Mouse (Mus musculus): ENCODE measurements around the gene Pip4k2b. TPM values are rescaled to one million over a fixed set of nuclear protein-coding genes. Genes with fewer than 3 reads are reported as not detected.
"Not testable (repeated sequence)": the region's sequence is repeated elsewhere in the genome, so short reads cannot be mapped to it uniquely, and the experiment has no call there.

Gene Pip4k2b
- polyA plus RNA-seq, 1 experiment from 2014 or later: 0.75 TPM

DNA sequence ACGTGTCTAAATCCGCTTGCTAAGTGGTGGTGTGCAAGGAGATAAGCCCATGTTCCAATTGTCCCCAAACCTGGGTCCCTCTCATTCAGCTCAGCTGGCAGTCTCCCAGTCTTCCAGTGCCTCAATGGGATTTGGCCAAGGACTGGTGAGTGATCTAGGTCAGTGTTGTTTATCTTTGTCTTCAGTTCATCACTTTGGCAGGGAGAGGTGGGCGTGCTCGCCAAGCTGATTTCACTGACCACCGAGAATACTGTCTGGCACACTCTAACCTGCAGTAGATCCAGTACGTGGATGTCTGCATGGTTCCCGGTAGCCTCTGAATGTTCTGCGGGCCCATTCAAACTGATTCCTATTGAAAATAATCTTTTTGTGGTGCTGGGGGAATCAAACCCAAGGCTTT, 30.6 kb downstream of the Pip4k2b start:
- no peak for TF ChIP-seq EP300 (optimal IDR thresholded peaks at IDR 0.05)
- no peak for TF ChIP-seq CTCF (IDR thresholded peaks at IDR 0.05; ENCODE audit: low read depth)
- Histone ChIP-seq H3K27ac (replicated peaks) (no peak overlapping the region), H3K36me3 (ENCODE audit: control insufficient read depth, insufficient read depth, low read length) (peaks cover 10% of the 10 kb centered on the region; the same call in 1 of the 2 replicates), H3K4me3 (ENCODE audit: low read depth, low read length) (no peak overlapping the region), H3K27me3 (ENCODE audit: control insufficient read depth, insufficient read depth, low read length) (no peaks in the 10 kb centered on the region), H3K4me2 (replicated peaks; ENCODE audit: low read depth) (no peak overlapping the region), H3K9ac (ENCODE audit: low read length) (no peak overlapping the region), H3K9me3 (ENCODE audit: control insufficient read depth, low read length) (no peaks in the 10 kb centered on the region), H3K4me1 (replicated peaks; ENCODE audit: control insufficient read depth, insufficient read depth) (no peaks in the 10 kb centered on the region)
- 81% methylated on average over 8 of the region's 8 CpGs for WGBS
- DNase-seq (ENCODE audit: low spot score) (no peak), ATAC-seq (ENCODE audit: low FRiP score, low TSS enrichment) (no peak)

DNA sequence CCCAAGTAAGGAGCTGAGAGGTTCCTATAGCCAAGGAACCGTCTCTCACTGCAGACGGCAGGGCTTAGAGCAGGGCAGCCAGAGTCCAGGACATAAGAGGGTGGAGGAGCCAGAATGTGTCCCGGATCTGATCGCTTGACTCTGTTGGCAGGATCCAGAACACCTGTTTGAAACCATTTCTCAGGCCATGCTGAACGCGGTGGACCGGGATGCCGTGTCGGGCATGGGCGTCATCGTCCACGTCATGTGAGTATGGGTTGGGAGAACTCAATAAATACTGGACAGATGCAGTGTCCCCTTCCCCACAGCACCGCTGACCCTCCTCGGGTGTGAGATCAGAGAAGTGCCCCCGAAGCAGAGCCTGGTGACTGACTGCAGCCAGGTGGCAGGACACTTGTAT, 32.2 kb downstream of the Pip4k2b start:
- Histone ChIP-seq H3K27ac (replicated peaks) (no peak overlapping the region), H3K4me2 (replicated peaks; ENCODE audit: low read depth) (no peak overlapping the region), H3K27me3 (ENCODE audit: control insufficient read depth, insufficient read depth, low read length) (no peaks in the 10 kb centered on the region), H3K9me3 (ENCODE audit: control insufficient read depth, low read length) (no peaks in the 10 kb centered on the region), H3K4me1 (replicated peaks; ENCODE audit: control insufficient read depth, insufficient read depth) (no peaks in the 10 kb centered on the region), H3K4me3 (ENCODE audit: low read depth, low read length) (no peak overlapping the region), H3K9ac (ENCODE audit: low read length) (no peak overlapping the region), H3K36me3 (ENCODE audit: control insufficient read depth, insufficient read depth, low read length) (peaks cover 10% of the 10 kb centered on the region; the same call in 1 of the 2 replicates)
- WGBS: 92% methylated on average over 15 of the region's 15 CpGs
- ATAC-seq (ENCODE audit: low FRiP score, low TSS enrichment) (no peak), DNase-seq (ENCODE audit: low spot score) (no peak)
- TF ChIP-seq CTCF (IDR thresholded peaks at IDR 0.05; ENCODE audit: low read depth): no peak
- TF ChIP-seq EP300 (optimal IDR thresholded peaks at IDR 0.05): no peak

DNA sequence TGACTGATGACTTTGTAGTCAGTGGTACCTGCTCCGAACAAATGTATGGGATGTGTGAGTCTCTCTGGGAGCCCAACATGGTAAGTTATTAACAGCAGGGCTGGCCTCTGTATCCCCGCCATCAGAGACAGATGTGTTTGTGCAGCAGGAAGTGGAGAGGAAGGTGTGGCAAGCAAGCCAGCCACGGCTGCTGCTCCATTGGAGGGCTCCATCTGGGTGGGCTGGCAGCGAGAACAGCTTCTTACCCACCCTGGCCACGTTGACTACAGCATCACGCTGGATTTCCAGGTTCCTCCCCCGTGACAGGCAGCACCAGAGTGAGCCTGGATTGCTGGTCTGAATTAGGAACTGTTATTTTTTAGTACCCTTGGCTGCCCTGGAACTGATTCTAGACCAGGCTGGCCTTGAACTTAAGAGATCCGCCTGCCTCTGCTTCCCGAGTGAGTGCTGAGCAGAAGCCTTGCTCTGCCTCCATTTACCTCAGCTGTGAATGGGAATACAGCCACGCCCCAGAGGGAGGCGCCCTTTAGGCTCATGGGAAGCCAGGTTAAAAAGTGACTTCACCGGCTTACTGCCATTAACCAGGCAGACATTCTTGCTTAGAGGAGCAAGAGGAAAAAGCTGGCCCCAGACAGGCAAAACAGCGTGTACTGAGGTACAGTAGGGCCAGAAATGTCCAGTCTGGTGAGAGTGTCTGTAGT, 33.2 kb downstream of the Pip4k2b start:
- DNase-seq (ENCODE audit: low spot score): no peak
- ATAC-seq (ENCODE audit: low FRiP score, low TSS enrichment): no peak
- H3K27me3 ChIP-seq (ENCODE audit: control insufficient read depth, insufficient read depth, low read length): no peaks in the 10 kb centered on the region
- TF ChIP-seq CTCF (IDR thresholded peaks at IDR 0.05; ENCODE audit: low read depth) (no peak), EP300 (optimal IDR thresholded peaks at IDR 0.05) (no peak)
- H3K4me1 ChIP-seq (replicated peaks; ENCODE audit: control insufficient read depth, insufficient read depth): no peaks in the 10 kb centered on the region
- H3K9me3 ChIP-seq (ENCODE audit: control insufficient read depth, low read length): no peaks in the 10 kb centered on the region
- no peak overlapping the region for H3K27ac ChIP-seq (replicated peaks)
- H3K9ac ChIP-seq (ENCODE audit: low read length): no peak overlapping the region
- peaks cover 13% of the 10 kb centered on the region; the same call in 1 of the 2 replicates for H3K36me3 ChIP-seq (ENCODE audit: control insufficient read depth, insufficient read depth, low read length)
- no peak overlapping the region for H3K4me3 ChIP-seq (ENCODE audit: low read depth, low read length)
- WGBS: 74% methylated on average over 13 of the region's 13 CpGs
- H3K4me2 ChIP-seq (replicated peaks; ENCODE audit: low read depth): no peak overlapping the region

DNA sequence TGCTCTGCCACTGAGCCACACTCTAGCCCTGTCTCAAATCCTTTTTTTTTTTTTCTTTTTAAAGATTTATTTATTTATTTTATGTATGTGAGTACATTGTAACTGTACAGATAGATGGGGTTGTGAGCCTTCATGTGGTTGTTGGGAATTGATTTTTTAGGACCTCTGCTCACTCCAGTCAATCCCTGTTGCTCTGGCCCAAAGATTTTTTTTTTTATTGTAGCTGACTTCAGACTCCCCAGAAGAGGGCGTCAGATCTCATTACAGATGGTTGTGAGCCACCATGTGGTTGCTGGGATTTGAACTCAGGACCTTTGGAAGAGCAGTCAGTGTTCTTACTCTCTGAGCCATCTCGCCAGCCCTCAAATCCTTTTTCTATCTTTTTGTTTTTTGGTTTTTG, 34.4 kb downstream of the Pip4k2b start:
- WGBS: 83% methylated on average over 2 of the region's 2 CpGs
- not testable (repeated sequence) for H3K9me3 ChIP-seq (ENCODE audit: control insufficient read depth, low read length); ATAC-seq (ENCODE audit: low FRiP score, low TSS enrichment); H3K27ac ChIP-seq (replicated peaks); H3K9ac ChIP-seq (ENCODE audit: low read length); DNase-seq (ENCODE audit: low spot score); H3K27me3 ChIP-seq (ENCODE audit: control insufficient read depth, insufficient read depth, low read length); H3K4me3 ChIP-seq (ENCODE audit: low read depth, low read length); H3K4me1 ChIP-seq (replicated peaks; ENCODE audit: control insufficient read depth, insufficient read depth); H3K4me2 ChIP-seq (replicated peaks; ENCODE audit: low read depth)
- H3K36me3 ChIP-seq (ENCODE audit: control insufficient read depth, insufficient read depth, low read length): peaks cover 13% of the 10 kb centered on the region

DNA sequence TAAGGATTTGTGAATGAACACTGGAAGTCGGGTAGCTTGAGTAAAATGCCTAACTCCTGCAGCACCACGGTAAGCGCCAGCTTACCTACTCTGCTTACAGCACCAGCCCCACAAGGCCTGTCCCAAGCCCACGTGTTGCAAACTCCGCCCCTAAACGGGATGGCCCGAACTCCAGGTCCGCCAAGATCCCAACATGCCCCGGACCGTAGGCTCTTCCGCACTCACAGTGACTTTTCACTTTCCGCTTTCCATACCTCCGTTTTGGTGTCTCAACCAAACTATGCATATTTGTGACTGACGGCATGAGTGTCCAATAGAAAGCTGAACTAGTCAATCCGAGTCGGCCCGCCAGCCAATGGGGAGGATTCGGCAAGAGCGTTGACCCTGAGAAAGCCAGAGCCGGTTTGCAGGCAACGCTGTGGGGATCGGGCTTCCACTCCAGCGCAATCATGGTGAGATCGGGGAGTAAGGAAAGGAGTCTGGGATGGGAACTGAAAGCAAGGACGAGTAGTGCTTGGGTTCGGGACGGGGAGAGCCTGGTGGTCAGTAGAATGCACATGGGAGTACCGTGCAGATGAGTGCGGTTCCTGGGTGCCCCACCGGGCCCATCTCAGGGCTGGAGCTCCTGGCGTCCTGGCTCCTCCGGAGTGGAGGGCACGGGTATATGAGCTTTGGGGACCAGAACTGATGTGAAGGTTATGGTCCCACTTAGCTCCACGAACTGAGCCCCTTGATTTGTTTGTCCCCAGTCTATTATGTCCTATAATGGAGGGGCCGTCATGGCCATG, 41.3 kb downstream of the Pip4k2b start, which contains the start of gene Psmb3:
Gene Psmb3 (plus strand): TSS at position 361 of the 788 bp plus-strand sequence.
- peak within 1 kb of the TSS; percentile 85 for H3K4me3 ChIP-seq (ENCODE audit: low read depth, low read length)
- H3K4me1 ChIP-seq (replicated peaks; ENCODE audit: control insufficient read depth, insufficient read depth): no peaks in the 10 kb centered on the region
- peaks cover 3% of the 10 kb centered on the region for H3K36me3 ChIP-seq (ENCODE audit: control insufficient read depth, insufficient read depth, low read length)
- 0% methylated on average over 35 of the region's 35 CpGs for WGBS
- ATAC-seq (ENCODE audit: low FRiP score, low TSS enrichment) (peak; percentile 90), DNase-seq (ENCODE audit: low spot score) (peak; percentile 95)
- no peaks in the 10 kb centered on the region for H3K27me3 ChIP-seq (ENCODE audit: control insufficient read depth, insufficient read depth, low read length)
- peak within 1 kb of the TSS; percentile 79 for H3K4me2 ChIP-seq (replicated peaks; ENCODE audit: low read depth)
- H3K27ac ChIP-seq (replicated peaks): peak within 1 kb of the TSS; percentile 90
- TF ChIP-seq EP300 (optimal IDR thresholded peaks at IDR 0.05) (peak; percentile 83), CTCF (IDR thresholded peaks at IDR 0.05; ENCODE audit: low read depth) (0 out of 2 replicates have a peak, but pooled peaks have one; percentile 1)
- peak within 1 kb of the TSS; percentile 81 for H3K9ac ChIP-seq (ENCODE audit: low read length)
- no peaks in the 10 kb centered on the region for H3K9me3 ChIP-seq (ENCODE audit: control insufficient read depth, low read length)

DNA sequence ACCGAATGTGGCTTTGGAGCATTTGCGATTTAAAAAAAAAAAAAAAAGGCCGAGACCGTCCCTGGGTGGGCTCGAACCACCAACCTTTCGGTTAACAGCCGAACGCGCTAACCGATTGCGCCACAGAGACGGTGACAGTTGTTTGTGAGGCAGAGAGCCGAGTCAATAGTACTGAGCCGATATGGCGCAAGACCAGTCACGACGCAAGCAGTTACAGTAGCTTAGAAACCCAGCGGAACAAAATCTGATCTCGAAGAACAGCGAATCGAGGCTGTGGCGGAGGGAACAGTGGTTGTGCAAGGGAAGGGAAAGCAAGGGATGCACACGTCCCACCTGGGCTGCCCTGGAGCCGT, 42.1 kb downstream of the Pip4k2b start:
- under 1% methylated on average over 24 of the region's 24 CpGs for WGBS
- peak overlapping the region; percentile 85 for H3K4me3 ChIP-seq (ENCODE audit: low read depth, low read length)
- H3K36me3 ChIP-seq (ENCODE audit: control insufficient read depth, insufficient read depth, low read length): peaks cover 3% of the 10 kb centered on the region
- no peaks in the 10 kb centered on the region for H3K9me3 ChIP-seq (ENCODE audit: control insufficient read depth, low read length)
- H3K9ac ChIP-seq (ENCODE audit: low read length): peak overlapping the region; percentile 72
- no peak for TF ChIP-seq CTCF (IDR thresholded peaks at IDR 0.05; ENCODE audit: low read depth)
- no peak for TF ChIP-seq EP300 (optimal IDR thresholded peaks at IDR 0.05)
- H3K27ac ChIP-seq (replicated peaks): peak overlapping the region; percentile 90
- no peaks in the 10 kb centered on the region; the same call in 1 of the 2 replicates for H3K4me1 ChIP-seq (replicated peaks; ENCODE audit: control insufficient read depth, insufficient read depth)
- peak; percentile 10 for ATAC-seq (ENCODE audit: low FRiP score, low TSS enrichment)
- no peaks in the 10 kb centered on the region for H3K27me3 ChIP-seq (ENCODE audit: control insufficient read depth, insufficient read depth, low read length)
- DNase-seq (ENCODE audit: low spot score): peak; percentile 89
- peak overlapping the region; percentile 79 for H3K4me2 ChIP-seq (replicated peaks; ENCODE audit: low read depth)
